Mouse (Mus musculus): ENCODE data around the gene Zfp715. TPM values are rescaled to one million over a fixed set of nuclear protein-coding genes. Genes with fewer than 3 reads are reported as not detected.
"Not testable (repeated sequence)": the region's sequence is repeated elsewhere in the genome, so short reads cannot be mapped to it uniquely, and the experiment has no call there.

Gene Zfp715
- polyA plus RNA-seq, 1 experiment from 2014 or later = 12.8 TPM

GRCm38 (mm10) chr7:43353118-43353517 is 40.0 kb upstream of the Zfp715 start:
- Histone ChIP-seq H3K4me3 (replicated peaks; ENCODE audit: low read depth, low read length) (no peak overlapping the region), H3K27me3 (ENCODE audit: insufficient read depth, low read length) (no peaks in the 10 kb centered on the region), H3K27ac (no peak overlapping the region), H3K4me2 (ENCODE audit: low read length) (no peak overlapping the region), H3K9ac (ENCODE audit: low read depth, low read length) (no peak overlapping the region), H3K36me3 (ENCODE audit: insufficient read depth, low read length) (no peaks in the 10 kb centered on the region), H3K4me1 (replicated peaks; ENCODE audit: insufficient read depth, low read length) (no peaks in the 10 kb centered on the region), H3K9me3 (replicated peaks; ENCODE audit: low read length) (no peaks in the 10 kb centered on the region)
- no peak for TF ChIP-seq CTCF (IDR thresholded peaks at IDR 0.05; ENCODE audit: low read depth)
- WGBS = 66% methylated on average over 4 of the region's 4 CpGs
- ATAC-seq (replicated peaks; ENCODE audit: low FRiP score, low read depth) (no peak), DNase-seq (ENCODE audit: low spot score) (no peak)

GRCm38 (mm10) chr7:43351154-43351553 is 38.1 kb upstream of the Zfp715 start, which contains the start of gene Siglecf:
Gene Siglecf, plus strand, starts transcription at chr7:43351341.
- Histone ChIP-seq H3K27me3 (ENCODE audit: insufficient read depth, low read length) (no peaks in the 10 kb centered on the region), H3K36me3 (ENCODE audit: insufficient read depth, low read length) (no peaks in the 10 kb centered on the region), H3K9me3 (replicated peaks; ENCODE audit: low read length) (no peaks in the 10 kb centered on the region), H3K27ac (no peak within 1 kb of the TSS), H3K4me1 (replicated peaks; ENCODE audit: insufficient read depth, low read length) (no peaks in the 10 kb centered on the region), H3K4me2 (ENCODE audit: low read length) (no peak within 1 kb of the TSS), H3K9ac (ENCODE audit: low read depth, low read length) (no peak within 1 kb of the TSS), H3K4me3 (replicated peaks; ENCODE audit: low read depth, low read length) (no peak within 1 kb of the TSS)
- 65% methylated on average over 3 of the region's 3 CpGs for WGBS
- TF ChIP-seq CTCF (IDR thresholded peaks at IDR 0.05; ENCODE audit: low read depth) = no peak
- ATAC-seq (replicated peaks; ENCODE audit: low FRiP score, low read depth) (no peak), DNase-seq (ENCODE audit: low spot score) (no peak)

GRCm38 (mm10) chr7:43349623-43350022 is 36.5 kb upstream of the Zfp715 start:
- not testable (repeated sequence) for H3K4me1 ChIP-seq (replicated peaks; ENCODE audit: insufficient read depth, low read length); H3K36me3 ChIP-seq (ENCODE audit: insufficient read depth, low read length); H3K9me3 ChIP-seq (replicated peaks; ENCODE audit: low read length); H3K27me3 ChIP-seq (ENCODE audit: insufficient read depth, low read length); H3K4me3 ChIP-seq (replicated peaks; ENCODE audit: low read depth, low read length); H3K4me2 ChIP-seq (ENCODE audit: low read length); DNase-seq (ENCODE audit: low spot score); ATAC-seq (replicated peaks; ENCODE audit: low FRiP score, low read depth); H3K9ac ChIP-seq (ENCODE audit: low read depth, low read length); H3K27ac ChIP-seq
- WGBS = 68% methylated on average over 5 of the region's 5 CpGs
- TF ChIP-seq CTCF (IDR thresholded peaks at IDR 0.05; ENCODE audit: low read depth) = peak; percentile 31; the same call in 1 of the 2 replicates

GRCm38 (mm10) chr7:43346571-43346970 is 33.5 kb upstream of the Zfp715 start:
- H3K27me3 ChIP-seq (ENCODE audit: insufficient read depth, low read length) = no peaks in the 10 kb centered on the region
- WGBS = 88% methylated on average over 1 of the region's 1 CpGs
- H3K9me3 ChIP-seq (replicated peaks; ENCODE audit: low read length) = no peaks in the 10 kb centered on the region
- H3K27ac ChIP-seq = no peak overlapping the region
- ATAC-seq (replicated peaks; ENCODE audit: low FRiP score, low read depth) (no peak), DNase-seq (ENCODE audit: low spot score) (no peak)
- no peaks in the 10 kb centered on the region for H3K4me1 ChIP-seq (replicated peaks; ENCODE audit: insufficient read depth, low read length)
- H3K4me2 ChIP-seq (ENCODE audit: low read length) = no peak overlapping the region
- no peak for TF ChIP-seq CTCF (IDR thresholded peaks at IDR 0.05; ENCODE audit: low read depth)
- H3K9ac ChIP-seq (ENCODE audit: low read depth, low read length) = no peak overlapping the region
- no peak overlapping the region for H3K4me3 ChIP-seq (replicated peaks; ENCODE audit: low read depth, low read length)
- H3K36me3 ChIP-seq (ENCODE audit: insufficient read depth, low read length) = no peaks in the 10 kb centered on the region

- Histone ChIP-seq H3K4me1 (replicated peaks; ENCODE audit: insufficient read depth, low read length) (no peaks in the 10 kb centered on the region), H3K27me3 (ENCODE audit: insufficient read depth, low read length) (no peaks in the 10 kb centered on the region), H3K27ac (no peak overlapping the region), H3K9me3 (replicated peaks; ENCODE audit: low read length) (no peaks in the 10 kb centered on the region), H3K4me3 (replicated peaks; ENCODE audit: low read depth, low read length) (no peak overlapping the region), H3K4me2 (ENCODE audit: low read length) (no peak overlapping the region), H3K9ac (ENCODE audit: low read depth, low read length) (no peak overlapping the region), H3K36me3 (ENCODE audit: insufficient read depth, low read length) (no peaks in the 10 kb centered on the region)
- ATAC-seq (replicated peaks; ENCODE audit: low FRiP score, low read depth) (no peak), DNase-seq (ENCODE audit: low spot score) (no peak)
- WGBS = 80% methylated on average over 4 of the region's 4 CpGs
- no peak for TF ChIP-seq CTCF (IDR thresholded peaks at IDR 0.05; ENCODE audit: low read depth)
These were observed 33.1 kb upstream of the Zfp715 start for GRCm38 (mm10) chr7:43346148-43346547.

GRCm38 (mm10) chr7:43344491-43344890 is 31.4 kb upstream of the Zfp715 start:
- Histone ChIP-seq H3K4me3 (replicated peaks; ENCODE audit: low read depth, low read length) (no peak overlapping the region), H3K9me3 (replicated peaks; ENCODE audit: low read length) (no peaks in the 10 kb centered on the region), H3K27ac (no peak overlapping the region), H3K36me3 (ENCODE audit: insufficient read depth, low read length) (no peaks in the 10 kb centered on the region), H3K27me3 (ENCODE audit: insufficient read depth, low read length) (no peaks in the 10 kb centered on the region), H3K9ac (ENCODE audit: low read depth, low read length) (no peak overlapping the region), H3K4me1 (replicated peaks; ENCODE audit: insufficient read depth, low read length) (no peaks in the 10 kb centered on the region), H3K4me2 (ENCODE audit: low read length) (no peak overlapping the region)
- DNase-seq (ENCODE audit: low spot score) (no peak), ATAC-seq (replicated peaks; ENCODE audit: low FRiP score, low read depth) (no peak)
- no peak for TF ChIP-seq CTCF (IDR thresholded peaks at IDR 0.05; ENCODE audit: low read depth)
- WGBS = 91% methylated on average over 4 of the region's 4 CpGs

- TF ChIP-seq CTCF (IDR thresholded peaks at IDR 0.05; ENCODE audit: low read depth) = no peak
- Histone ChIP-seq H3K9me3 (replicated peaks; ENCODE audit: low read length) (no peaks in the 10 kb centered on the region), H3K4me3 (replicated peaks; ENCODE audit: low read depth, low read length) (no peak overlapping the region), H3K4me2 (ENCODE audit: low read length) (no peak overlapping the region), H3K36me3 (ENCODE audit: insufficient read depth, low read length) (no peaks in the 10 kb centered on the region), H3K27me3 (ENCODE audit: insufficient read depth, low read length) (no peaks in the 10 kb centered on the region), H3K9ac (ENCODE audit: low read depth, low read length) (no peak overlapping the region), H3K27ac (no peak overlapping the region), H3K4me1 (replicated peaks; ENCODE audit: insufficient read depth, low read length) (no peaks in the 10 kb centered on the region)
- WGBS = 75% methylated on average over 2 of the region's 2 CpGs
- no peak for DNase-seq (ENCODE audit: low spot score)
- no peak for ATAC-seq (replicated peaks; ENCODE audit: low FRiP score, low read depth)
These were observed 30.9 kb upstream of the Zfp715 start for GRCm38 (mm10) chr7:43344020-43344419.
